Mouse (Mus musculus) embryonic facial prominence, embryonic 15.5 days (tissue): ENCODE measurements around the gene Stx19. TPM values are rescaled to one million over a fixed set of nuclear protein-coding genes. Genes with fewer than 3 reads are reported as not detected.

Experiments
- microRNA-seq: library from miRNA; unstranded; fragments of <30 nt; microRNA quantifications from one replicate; pipeline ENCODE4, GENCODE M21; 2016; ENCODE audit warnings: borderline number of aligned reads
- polyA plus RNA-seq: library from polyadenylated mRNA; unstranded; fragments of >200 nt; fragmentation: Nextera tagmentation; extraction: Ambion mirVana; gene quantifications from 2 replicates; pipeline ENCODE4 v1.2.1, GENCODE M21; 2015

Gene Stx19
- polyA plus RNA-seq, 1 experiment from 2014 or later, result 1.9 TPM

Small RNAs within 50 kb of the gene (microRNA-seq; reads per million reads assigned to microRNA genes)
- gene Gm25986, result not detected

Other genes with a start within 250 kb of the Stx19 start
- 8.5 and 10.9 TPM in 2 replicates for gene Nsun3, start 27.9 kb upstream of the Stx19 start, polyA plus RNA-seq
- gene Arl13b, start 32.4 kb downstream of the Stx19 start, polyA plus RNA-seq, result 26.7 and 30.1 TPM in 2 replicates
- gene Pros1, start 39.6 kb downstream of the Stx19 start, polyA plus RNA-seq, result 58.4 and 60.0 TPM in 2 replicates